8 mouse cellular contexts compared by ENCODE assay signal in the genomic region with DNA sequence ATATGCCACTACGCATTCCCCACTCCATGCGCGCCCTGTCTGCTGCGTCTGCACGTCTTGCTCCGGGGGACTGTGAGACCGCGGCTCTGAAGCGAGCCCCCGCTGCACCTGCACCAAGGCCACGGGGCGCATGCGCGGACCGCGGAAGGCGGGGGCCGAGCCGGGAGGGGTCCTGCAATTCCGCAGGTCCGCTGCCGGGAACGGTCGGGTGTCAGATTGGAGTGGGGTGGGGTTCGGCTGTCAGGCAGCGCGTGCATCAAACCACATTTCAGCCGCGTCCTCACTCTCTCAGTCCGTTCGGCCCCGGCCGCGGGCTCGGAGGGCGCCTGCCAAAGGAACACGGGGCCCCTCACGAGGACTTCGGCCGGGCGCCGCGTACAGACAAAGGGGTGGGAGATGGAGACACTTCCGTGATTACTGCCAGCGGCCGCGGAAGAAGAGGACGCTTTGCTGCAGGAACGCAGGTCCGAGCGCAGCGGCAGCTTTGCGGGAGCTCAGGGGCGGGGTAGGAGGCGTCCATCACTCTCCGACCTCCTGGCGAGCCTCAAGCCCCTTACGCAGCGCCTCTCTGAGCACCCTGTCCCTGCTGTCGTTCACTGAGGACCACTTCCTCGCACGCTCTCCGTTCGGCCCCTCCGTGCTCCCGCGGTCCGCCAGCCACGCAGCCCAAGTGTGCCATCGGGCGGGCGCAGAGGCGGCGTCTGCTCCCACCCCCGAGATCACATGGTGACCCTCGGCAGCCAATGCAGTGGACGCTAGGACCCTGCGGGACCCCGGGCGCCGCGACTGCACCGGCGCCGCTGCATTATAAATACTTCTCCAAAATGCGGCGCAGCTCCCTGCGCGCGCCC. TPM values are rescaled to one million over a fixed set of nuclear protein-coding genes. Genes with fewer than 3 reads are reported as not detected.
DNase-seq lines count a peak whose midpoint lies in the region; ATAC-seq lines count a peak whose summit lies in the region.

TSS of gene Nat8l (plus strand) at position 142 of the 851 bp plus-strand sequence.

- peak within 1 kb of the TSS; percentile 66 for H3K4me2 ChIP-seq in liver, embryonic 15.5 days
- peak within 1 kb of the TSS; percentile 80 for H3K4me2 ChIP-seq in neural tube, embryonic 15.5 days

- H3K4me1 ChIP-seq in heart, embryonic 10.5 days = peaks cover 23% of the 10 kb centered on the region
- H3K4me1 ChIP-seq in liver, embryonic 15.5 days (replicated peaks) = peaks cover 16% of the 10 kb centered on the region
- peaks cover 44% of the 10 kb centered on the region for H3K4me1 ChIP-seq in neural tube, embryonic 15.5 days

- no peaks in the 10 kb centered on the region for H3K36me3 ChIP-seq in heart, embryonic 10.5 days
- H3K36me3 ChIP-seq in liver, embryonic 15.5 days (replicated peaks) = no peaks in the 10 kb centered on the region
- H3K36me3 ChIP-seq in neural tube, embryonic 15.5 days = peaks cover 10% of the 10 kb centered on the region; the same call in 1 of the 2 replicates

- 1% methylated on average over 90 of the region's 90 CpGs for WGBS in heart, embryonic 10.5 days
- under 1% methylated on average over 90 of the region's 90 CpGs for WGBS in liver, embryonic 15.5 days (ENCODE audit: insufficient replicate concordance)
- WGBS in neural tube, embryonic 15.5 days = under 1% methylated on average over 85 of the region's 90 CpGs

- ATAC-seq in liver, embryonic 15.5 days (ENCODE audit: insufficient read depth) = no peak
- ATAC-seq in neural tube, embryonic 15.5 days (ENCODE audit: low FRiP score) = peak; percentile 93

- no peak within 1 kb of the TSS; the same call in 1 of the 2 replicates for H3K9ac ChIP-seq in liver, embryonic 15.5 days
- peak within 1 kb of the TSS; percentile 90 for H3K9ac ChIP-seq in neural tube, embryonic 15.5 days (replicated peaks)

- H3K27me3 ChIP-seq in heart, embryonic 10.5 days (ENCODE audit: insufficient read depth, poor library complexity, severe bottlenecking) = peaks cover 72% of the 10 kb centered on the region
- peaks cover 66% of the 10 kb centered on the region for H3K27me3 ChIP-seq in liver, embryonic 15.5 days
- H3K27me3 ChIP-seq in neural tube, embryonic 15.5 days (replicated peaks) = no peaks in the 10 kb centered on the region

- DNase-seq in gastrocnemius, postnatal 10 days = peak; percentile 32
- DNase-seq in gastrocnemius, postnatal 4 days (ENCODE audit: low spot score in 2 of 2) = no peak
- DNase-seq in embryo, embryonic 10 days (ENCODE audit: low spot score) = peak; percentile 85
- DNase-seq in heart, embryonic 10.5 days (ENCODE audit: low spot score) = peak; percentile 83
- peak; percentile 66 to 72 for DNase-seq in kidney, postnatal 4 days
- DNase-seq in thymus, postnatal 25 days = peak; percentile 72

- H3K4me3 ChIP-seq in heart, embryonic 10.5 days = peak within 1 kb of the TSS; percentile 74
- H3K4me3 ChIP-seq in liver, embryonic 15.5 days (replicated peaks) = peak within 1 kb of the TSS; percentile 53
- peak within 1 kb of the TSS; percentile 93 for H3K4me3 ChIP-seq in neural tube, embryonic 15.5 days (replicated peaks)

- peak within 1 kb of the TSS; percentile 76 for H3K27ac ChIP-seq in heart, embryonic 10.5 days
- H3K27ac ChIP-seq in liver, embryonic 15.5 days (replicated peaks) = no peak within 1 kb of the TSS; the same call in 1 of the 2 replicates
- peak within 1 kb of the TSS; percentile 99 for H3K27ac ChIP-seq in neural tube, embryonic 15.5 days (replicated peaks)

- no peaks in the 10 kb centered on the region for H3K9me3 ChIP-seq in heart, embryonic 10.5 days
- H3K9me3 ChIP-seq in liver, embryonic 15.5 days (replicated peaks) = no peaks in the 10 kb centered on the region
- no peaks in the 10 kb centered on the region for H3K9me3 ChIP-seq in neural tube, embryonic 15.5 days (replicated peaks)

RNA-seq across cellular contexts. Expression of gene Nat8l, which starts in this region (rescaled TPM):
- total RNA-seq in gastrocnemius, postnatal 10 days (2021) = 1 to 10 TPM in 1 of 2 experiments, under 1 TPM in 1; 0.35 to 1.3 TPM
- 1 to 10 TPM in 1 of 2 experiments, under 1 TPM in 1; 0.98 to 1.8 TPM for total RNA-seq in gastrocnemius, postnatal 4 days (2021)
- polyA plus RNA-seq in heart, embryonic 10.5 days (2016; fragmentation: Nextera tagmentation; extraction: Ambion mirVana) = 0.39 and 0.45 TPM in 2 replicates
- polyA plus RNA-seq in liver, embryonic 15.5 days (2015; fragmentation: Nextera tagmentation; extraction: Ambion mirVana) = 0.09 and 0.20 TPM in 2 replicates
- polyA plus RNA-seq in neural tube, embryonic 15.5 days (2015; fragmentation: Nextera tagmentation; extraction: Ambion mirVana) = 4.8 and 6.4 TPM in 2 replicates

Comparison
In these comparisons a context has a peak if more than half of its experiments do, and no peak if none do; other contexts are left out.
1. DNase-seq: peak in gastrocnemius, postnatal 10 days (single experiment), embryo, embryonic 10 days (single experiment), kidney, postnatal 4 days (2 of 2) and thymus, postnatal 25 days (single experiment); none in gastrocnemius, postnatal 4 days (0 of 2).
2. Peak in DNase-seq, H3K4me3 ChIP-seq and H3K27ac ChIP-seq in heart, embryonic 10.5 days; RNA of the gene not detected or under 1 TPM.
3. Peak in every context shown above with its lines, with median percentiles within 50 percentile points of each other: H3K4me3 ChIP-seq.